Mouse (Mus musculus) right cerebral cortex, postnatal 14 days (tissue): ENCODE measurements around the gene Igsf9b.
A peak's percentile ranks its signal among the peaks of the same experiment; 100 is the strongest.

Experiments used
- DNase-seq: peaks from one replicate; pipeline ENCODE4 v3.0.0; 2022

Igsf9b gene

GRCm38 (mm10) chr9:27336962-27337636 is 38.1 kb downstream of the Igsf9b start:
- DNase-seq: peak; percentile 58

- DNase-seq: no peak
These were observed 40.2 kb downstream of the Igsf9b start for GRCm38 (mm10) chr9:27339168-27339567.

- DNase-seq: no peak
These were observed 47.7 kb downstream of the Igsf9b start for GRCm38 (mm10) chr9:27346541-27347269.

- no peak for DNase-seq
These were observed 54.1 kb downstream of the Igsf9b start for GRCm38 (mm10) chr9:27353082-27353481.

GRCm38 (mm10) chr9:27357893-27358292 is 58.9 kb downstream of the Igsf9b start:
- no peak for DNase-seq

- DNase-seq: no peak
These were observed 68.2 kb downstream of the Igsf9b start for GRCm38 (mm10) chr9:27367231-27367630.

- no peak for DNase-seq
These were observed 70.1 kb downstream of the Igsf9b start for GRCm38 (mm10) chr9:27369108-27369507.

GRCm38 (mm10) chr9:27375746-27376145 is 76.7 kb downstream of the Igsf9b start:
- DNase-seq: no peak

GRCm38 (mm10) chr9:27386951-27387350 is 87.9 kb downstream of the Igsf9b start:
- DNase-seq: no peak

- no peak for DNase-seq
These were observed 97.5 kb downstream of the Igsf9b start, which contains the start of gene Spata19 for GRCm38 (mm10) chr9:27396500-27396899. Gene Spata19, plus strand, starts transcription at chr9:27396800.

- no peak for DNase-seq
These were observed 102.2 kb downstream of the Igsf9b start for GRCm38 (mm10) chr9:27401169-27401568.
